Mouse (Mus musculus): ENCODE results near the gene Npas2.

The Npas2 gene

DNA sequence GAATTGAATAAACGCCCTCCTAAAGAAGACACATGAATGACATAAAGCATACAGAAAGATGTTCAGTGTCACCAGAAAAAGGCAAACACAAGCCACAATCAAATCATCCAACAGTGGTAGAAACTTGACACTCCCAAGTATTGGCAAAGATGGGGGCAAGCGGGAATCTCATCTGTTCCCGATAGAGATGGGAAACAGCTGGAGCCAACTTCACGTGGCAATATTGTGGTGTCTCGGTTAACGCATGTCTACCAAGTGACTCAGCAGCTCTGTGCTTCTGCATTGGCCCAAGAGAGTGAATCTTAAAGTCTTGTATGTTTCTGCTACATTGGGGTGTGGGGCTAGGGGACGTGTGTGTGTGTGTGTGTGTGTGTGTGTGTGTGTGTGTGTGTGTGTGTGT is 89.8 kb downstream of the Npas2 start:
- no peak for DNase-seq (ENCODE audit: low read depth, low spot score)

DNA sequence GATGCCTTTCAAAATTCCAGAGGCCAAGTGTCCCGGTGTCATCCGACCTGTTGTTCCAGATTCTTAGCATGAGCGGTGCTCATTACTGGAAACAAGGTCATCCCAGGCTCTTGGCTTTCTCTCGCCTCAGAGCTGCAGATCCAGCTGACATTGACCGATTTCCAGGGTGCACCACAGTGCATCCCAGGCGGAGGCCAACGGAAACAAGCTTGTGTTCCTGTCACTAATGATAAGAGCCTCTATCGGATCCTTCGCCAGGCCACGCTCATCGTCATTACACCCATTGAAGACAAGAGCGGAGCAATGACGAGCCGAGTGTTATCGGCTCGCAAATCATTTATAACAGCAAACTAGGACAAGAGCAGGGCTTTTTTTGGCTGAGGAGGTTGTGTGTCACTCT is 91.3 kb downstream of the Npas2 start:
- no peak for DNase-seq (ENCODE audit: low read depth, low spot score)

DNA sequence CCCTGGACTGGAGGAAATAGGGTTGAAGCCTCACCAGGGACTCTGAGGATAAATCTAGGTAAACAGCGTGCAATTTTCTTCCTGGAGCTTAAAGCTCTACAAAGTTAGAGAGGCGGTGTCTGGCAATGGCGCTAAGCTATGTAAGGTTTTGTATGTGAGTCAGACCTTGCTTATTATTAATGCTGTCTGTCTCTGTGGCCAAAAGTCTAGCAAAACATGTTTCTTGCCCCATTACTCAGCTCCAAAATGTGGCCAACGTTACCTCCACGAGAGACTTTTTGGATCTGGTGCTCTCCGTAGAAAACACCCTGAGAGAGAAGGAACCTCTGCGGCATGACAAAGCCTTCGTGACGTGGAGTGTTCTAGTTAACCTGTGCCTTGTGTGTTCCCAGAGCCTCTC is 93.5 kb downstream of the Npas2 start:
- DNase-seq (ENCODE audit: low read depth, low spot score): no peak

DNA sequence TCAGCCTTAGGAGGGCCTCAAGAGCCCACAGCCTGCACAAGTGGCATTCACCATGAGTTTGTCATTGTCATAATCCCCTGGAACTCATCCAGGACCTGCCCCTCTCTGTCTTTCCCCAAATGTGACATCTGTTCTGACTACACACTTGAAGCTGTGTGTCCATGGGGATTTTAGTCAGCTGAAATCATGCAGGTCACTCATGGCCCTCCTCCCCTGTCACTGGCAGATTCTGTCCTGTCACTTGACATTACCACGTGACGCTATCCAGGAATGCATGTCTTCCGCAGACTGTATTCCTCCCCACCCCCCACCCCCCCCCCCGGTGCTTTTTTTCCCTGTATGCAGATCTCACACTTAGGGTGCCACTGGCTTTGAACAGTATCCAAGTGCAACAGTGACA is 94.3 kb downstream of the Npas2 start:
- no peak for DNase-seq (ENCODE audit: low read depth, low spot score)

DNA sequence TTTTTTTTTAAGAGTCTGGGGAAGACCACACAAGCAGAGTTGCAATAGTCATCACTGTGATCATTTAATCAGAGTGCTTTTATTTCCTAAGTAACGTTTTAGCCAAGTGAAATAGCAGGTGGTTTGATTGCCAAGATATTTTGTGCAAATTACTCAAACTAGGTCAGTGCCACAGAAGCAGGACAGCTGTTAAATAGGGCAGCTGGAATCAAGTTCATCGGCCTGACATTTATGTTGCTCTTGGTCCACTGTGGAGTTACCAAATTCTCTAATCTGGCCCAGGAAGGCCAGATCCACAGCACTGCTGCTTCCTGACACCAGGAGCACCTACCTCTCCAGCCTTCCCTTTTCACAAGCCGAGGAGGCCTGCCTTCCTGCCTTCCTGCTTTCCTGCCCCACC is 94.9 kb downstream of the Npas2 start:
- no peak for DNase-seq (ENCODE audit: low read depth, low spot score)

DNA sequence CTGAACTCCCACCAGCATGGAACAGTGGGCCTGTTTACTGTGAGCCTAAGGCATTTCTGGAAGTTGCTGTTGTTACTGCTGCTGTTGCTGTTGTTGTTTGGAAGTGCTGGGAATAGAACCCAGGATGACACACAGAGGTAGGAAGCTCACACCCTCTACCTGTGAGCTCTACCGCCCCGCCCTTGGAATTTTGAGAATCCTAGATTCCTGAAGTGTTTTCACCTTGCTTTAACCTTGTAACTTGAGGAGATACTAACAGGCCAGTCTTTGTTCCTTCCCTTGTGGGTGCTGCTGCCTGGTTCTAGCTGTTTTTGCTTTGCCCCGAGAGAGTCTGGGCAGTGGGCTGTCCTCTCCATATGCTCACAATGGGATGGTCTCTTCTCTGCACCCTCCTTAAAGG is 98.5 kb downstream of the Npas2 start:
- DNase-seq (ENCODE audit: low read depth, low spot score): peak; percentile 78

DNA sequence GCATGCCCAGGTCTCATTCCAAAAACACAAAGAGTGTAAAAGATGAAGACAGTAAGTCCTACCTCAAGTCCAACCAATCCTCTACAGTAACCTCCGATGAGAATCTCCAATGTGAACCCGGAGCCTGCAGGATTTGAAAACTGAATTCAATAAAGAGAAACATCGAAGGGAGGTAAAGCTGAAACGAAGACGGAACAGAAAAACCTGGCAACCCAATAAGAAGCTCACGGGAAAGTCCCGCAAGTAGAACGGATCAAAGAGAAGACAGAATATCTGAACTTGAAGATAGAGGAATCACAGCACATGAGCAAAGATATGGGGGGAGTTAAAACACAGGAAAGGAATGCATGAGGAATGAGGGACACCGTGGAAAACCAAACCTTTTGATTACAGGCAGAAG is 104.8 kb downstream of the Npas2 start:
- DNase-seq (ENCODE audit: low read depth, low spot score): no peak

DNA sequence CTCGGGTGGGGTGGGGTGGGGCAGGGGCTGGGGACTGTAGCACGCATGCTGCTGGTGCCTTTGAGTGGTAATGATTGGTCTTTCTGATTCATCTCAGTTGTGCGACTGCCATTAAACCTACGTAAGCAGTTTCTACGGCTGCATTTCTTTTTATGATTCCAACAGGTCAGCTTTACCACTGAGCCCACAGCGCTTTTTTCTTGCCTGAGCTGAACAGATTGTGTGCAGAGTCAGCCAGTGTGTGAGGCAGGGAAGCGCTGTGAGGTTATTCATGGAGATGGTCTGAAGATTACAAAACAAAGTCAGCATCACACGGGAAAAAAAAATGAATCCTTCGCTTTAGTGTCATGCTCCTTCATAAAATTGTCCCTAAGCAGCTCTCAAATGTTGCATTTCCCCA is 106.7 kb downstream of the Npas2 start:
- no peak for DNase-seq (ENCODE audit: low read depth, low spot score)

DNA sequence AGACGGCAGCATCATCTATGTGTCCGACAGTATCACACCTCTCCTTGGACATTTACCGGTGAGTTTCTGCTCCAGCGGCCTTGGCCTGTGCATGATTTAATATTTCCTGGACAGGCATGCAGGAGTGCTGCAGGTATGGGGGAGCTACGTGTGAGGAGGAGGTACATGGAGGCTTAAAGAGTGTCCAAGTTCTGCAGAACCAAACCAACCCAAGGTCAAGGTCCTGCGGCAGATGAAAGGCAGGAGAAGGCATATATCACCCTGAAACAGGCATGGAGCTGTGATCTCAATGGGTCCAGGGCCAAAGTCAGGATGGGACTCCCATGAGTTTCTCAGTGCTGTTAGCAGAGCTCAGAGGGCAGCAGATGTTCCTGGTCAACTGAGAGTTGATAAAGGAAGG is 107.1 kb downstream of the Npas2 start:
- no peak for DNase-seq (ENCODE audit: low read depth, low spot score)

DNA sequence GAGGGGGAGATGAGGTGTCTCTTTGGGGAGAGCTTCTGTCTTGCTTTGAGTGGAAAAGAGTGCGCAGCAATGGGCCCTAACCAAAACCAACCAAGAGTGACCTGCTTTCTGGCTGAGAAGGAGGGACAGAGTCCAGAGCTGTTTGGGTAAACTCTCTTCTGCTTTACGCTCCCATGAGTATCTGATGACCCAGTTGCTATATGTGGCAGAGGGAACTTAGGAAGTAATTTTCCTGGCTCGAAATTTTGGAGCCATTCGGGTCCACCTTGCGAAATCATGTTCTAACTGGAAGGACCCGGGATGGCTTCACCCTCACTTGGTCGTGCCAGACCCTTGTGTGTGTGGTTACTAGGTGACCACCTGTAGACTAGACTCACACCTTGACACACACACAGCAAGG is 108.7 kb downstream of the Npas2 start:
- no peak for DNase-seq (ENCODE audit: low read depth, low spot score)

DNA sequence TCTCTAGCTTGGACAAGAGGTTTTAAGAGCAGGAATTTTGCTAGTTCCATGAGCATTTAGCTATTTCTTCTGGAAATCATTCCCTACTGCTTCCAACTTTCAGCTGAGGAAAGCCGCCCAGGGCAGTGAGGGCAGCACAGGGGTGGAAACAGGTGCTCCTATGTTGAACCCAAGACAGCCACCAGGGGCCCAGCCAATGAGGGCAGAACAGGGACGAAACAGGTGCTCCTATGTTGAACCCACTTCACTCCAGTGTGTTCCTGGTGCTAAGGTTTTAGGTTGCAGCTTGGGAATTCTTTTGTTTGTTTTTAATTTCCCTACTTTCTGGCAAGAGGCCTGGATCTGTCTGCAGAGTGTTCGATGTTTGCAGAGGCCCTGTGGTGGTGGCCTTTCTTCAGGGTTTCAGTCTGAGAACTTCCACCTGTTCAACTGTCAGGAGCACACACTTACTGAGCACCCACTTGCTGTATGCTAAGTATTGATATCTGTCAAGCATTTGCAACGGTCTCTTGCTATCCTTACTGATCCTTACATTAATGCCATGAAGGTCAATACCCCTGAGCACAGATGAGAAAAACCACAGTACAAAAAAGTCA is 109.6 kb downstream of the Npas2 start:
- DNase-seq (ENCODE audit: low read depth, low spot score): no peak

DNA sequence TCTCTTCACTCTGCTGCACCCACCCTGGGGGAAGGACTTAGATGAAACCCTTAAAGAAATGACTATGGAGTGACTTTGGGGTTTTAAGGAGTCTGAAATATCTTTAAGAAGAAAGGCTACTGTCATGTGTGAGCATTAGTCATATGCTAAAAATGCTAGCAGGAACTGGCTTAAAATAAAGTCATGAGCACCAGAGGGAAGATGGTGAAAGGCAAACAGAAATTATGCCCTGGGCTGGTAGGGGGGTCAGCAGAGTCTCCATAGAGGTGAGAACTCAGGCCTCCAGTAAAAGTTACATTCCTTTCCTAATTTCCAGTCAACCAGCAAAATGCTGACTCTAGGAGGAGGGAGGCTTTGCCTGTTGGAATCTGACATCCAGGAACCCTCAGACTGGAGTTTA is 113.8 kb downstream of the Npas2 start:
- DNase-seq (ENCODE audit: low read depth, low spot score): no peak

DNA sequence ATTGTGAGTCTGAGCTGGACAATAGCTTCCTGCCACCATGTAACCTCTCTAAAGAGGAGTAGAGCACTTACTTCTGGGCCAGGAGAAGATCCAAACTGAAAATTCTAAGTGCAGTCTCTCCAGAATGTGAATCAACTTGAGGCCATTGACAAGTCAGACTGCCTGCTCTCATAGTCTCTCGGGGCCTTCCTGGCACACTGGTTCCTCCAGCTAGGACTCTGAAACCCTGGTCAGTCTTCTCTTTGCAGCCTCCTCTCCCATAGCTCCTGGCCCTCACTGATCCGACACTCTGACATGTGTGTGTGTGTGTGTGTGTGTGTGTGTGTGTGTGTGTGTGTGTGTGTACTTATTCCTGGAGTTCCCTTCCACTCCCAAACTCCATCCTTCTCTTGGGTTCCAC is 114.4 kb downstream of the Npas2 start:
- no peak for DNase-seq (ENCODE audit: low read depth, low spot score)

DNA sequence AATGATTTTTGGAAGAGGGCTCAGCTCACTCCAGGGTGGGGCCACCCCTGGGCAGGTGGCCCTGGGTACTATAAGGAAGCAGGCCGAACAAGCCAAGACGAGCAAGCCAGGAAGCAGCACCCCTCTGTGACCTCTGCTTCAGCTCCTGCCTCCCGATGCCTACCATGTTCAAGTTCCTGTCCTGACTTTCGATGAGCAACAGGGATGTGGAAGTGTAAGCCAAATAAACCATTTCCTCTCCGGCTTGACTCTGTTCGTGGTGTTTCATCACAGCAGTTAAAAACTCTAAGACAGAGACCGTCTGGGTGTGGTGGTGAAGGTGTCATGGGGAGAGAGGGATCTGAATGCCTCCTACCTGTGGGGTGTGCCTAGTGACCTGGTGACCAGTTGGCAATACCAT is 116.0 kb downstream of the Npas2 start:
- no peak for DNase-seq (ENCODE audit: low read depth, low spot score)

DNA sequence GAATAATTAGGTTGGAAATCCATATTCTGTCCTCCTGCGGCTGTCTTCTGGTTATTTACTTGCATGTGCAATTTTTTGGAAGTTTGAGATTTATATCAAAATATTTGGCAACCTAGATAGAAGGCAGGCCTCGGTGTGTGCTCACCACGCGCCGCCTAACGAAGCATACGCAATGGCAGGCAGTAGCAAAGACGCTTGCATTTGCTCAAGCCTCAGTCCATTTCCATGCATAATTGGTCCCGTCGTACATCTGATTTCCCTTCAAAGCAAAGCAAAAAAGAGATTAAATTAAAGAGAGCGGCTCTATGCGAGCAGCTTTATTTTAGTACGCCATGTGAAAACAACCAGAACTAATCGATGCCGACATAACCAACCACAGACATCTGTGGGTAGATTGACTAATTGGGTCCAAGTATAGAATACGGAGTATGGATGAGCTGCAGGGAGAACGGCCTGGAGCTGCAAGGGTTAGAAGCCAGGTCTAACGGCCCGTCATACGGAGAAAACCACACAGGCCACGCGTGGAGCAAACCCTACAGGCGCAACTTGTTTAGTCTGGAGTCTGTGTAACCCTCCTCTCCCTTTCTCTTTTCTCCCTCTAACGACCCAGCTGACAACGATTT is 118.9 kb downstream of the Npas2 start:
- DNase-seq (ENCODE audit: low read depth, low spot score): no peak

DNA sequence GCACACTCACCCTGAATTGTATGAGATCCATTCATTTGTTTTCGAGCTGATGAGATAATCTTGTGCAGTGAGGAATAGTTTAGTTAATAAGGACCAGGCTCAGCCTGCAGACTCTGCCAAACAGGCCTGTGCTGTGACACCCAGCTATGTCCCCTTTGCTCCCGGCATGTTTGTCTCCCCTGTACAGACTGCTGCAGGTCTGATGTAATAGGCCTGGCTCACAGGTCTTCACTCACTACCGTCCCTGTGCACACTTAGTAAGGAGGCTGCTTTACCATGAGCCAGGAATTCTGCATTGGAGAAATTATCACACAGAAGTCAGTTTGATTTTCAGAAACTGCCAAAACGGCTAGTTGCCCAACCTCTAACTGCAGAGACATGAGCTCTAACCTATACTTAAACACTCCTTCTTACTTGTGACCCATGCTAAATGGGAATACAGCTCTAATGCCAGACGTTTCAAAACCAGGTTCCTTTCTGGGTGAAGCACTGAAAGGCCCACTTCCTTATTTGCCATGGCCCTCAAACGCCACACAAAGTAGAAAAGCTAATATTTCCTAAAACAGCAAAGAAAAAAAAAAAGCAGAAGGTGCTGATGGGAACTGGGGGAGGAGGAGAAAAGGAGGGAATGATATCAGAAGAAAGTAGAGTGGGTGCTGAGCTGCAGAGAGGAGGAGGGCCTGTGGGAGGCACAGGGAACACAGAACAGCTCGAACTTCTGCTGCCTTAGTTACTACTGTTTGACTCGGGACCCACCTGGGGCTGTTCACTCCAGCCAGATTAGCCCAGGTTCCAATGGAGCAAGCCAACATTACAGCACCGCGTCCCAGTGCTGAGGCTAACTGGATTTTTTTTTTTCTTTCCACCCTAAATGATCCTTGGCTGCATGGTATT is 120.1 kb downstream of the Npas2 start:
- no peak for DNase-seq (ENCODE audit: low read depth, low spot score)

DNA sequence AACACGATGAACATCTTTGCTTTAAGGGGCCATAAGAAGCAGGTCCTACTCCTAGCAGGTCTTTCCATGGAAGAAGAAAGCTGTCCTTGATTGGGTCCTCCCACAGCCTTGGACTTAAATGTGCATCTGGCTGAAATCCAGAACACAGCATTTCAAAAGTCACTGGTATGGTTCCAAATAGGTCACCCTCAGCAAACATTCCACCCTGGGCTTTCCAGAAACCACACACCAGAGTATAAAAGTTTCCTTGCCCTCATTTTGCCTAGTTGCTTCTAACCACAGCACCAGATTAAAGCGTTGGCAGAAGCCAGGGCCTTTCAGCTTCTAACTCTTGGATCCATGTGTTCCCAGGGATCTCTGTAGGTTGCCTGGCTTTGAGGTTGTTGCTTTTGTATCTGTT is 124.4 kb downstream of the Npas2 start:
- DNase-seq (ENCODE audit: low read depth, low spot score): no peak

DNA sequence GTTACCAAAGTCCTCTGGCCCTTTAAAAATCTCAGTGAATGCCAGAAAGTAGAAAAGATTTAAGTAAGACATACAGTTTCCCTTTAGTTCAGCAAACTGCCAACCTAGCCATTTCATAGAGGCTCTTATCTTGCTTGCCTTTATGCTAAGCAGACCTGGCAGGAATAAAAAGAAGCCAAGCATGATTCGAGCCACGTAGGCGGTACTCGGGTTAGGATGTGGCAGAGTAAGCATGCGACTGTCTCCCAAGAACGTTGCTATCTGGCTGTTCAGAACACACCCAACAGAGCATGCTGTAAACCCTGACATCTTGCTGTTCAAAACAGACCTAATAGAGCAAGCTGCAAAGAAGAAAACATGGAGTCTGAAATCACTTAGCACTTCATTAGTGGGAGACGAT is 125.3 kb downstream of the Npas2 start:
- DNase-seq (ENCODE audit: low read depth, low spot score): no peak

DNA sequence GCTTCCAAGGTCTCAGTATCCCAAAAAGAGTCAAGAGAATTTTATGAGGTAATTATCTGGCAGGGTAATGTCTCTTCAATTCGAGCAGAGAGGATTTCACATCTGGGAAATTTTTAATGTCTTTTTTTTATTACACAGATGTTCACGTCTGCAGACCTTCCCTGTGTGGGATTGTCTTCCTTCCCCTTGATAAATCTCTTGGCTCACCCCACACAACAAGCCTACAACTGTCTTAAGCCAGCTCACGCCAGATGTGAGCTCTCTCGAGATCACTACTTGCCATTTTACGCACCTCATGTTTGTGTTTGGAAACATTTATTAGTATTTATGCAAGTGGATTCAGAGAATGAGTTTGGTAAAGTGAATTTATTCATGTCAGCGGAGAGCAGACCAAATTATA is 128.4 kb downstream of the Npas2 start:
- DNase-seq (ENCODE audit: low read depth, low spot score): no peak

DNA sequence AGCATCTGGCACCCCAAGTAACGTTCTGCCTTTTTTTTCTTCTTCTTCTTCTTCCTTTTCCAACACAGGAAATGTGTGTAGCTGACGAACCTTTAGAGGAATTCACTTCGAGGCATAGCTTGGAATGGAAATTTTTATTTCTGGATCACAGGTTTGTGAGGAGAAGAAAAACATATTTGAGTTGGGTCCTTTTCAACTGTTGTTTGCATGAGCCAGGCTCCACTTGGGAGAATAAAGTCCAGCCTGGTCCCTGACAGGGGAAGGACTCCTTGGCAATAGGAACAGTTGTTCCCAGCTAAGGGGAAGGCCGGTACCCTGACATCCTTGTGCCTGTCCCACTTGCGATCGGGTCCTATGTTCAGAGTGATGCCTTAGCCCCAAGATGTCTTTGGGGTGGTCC is 131.7 kb downstream of the Npas2 start:
- no peak for DNase-seq (ENCODE audit: low read depth, low spot score)

DNA sequence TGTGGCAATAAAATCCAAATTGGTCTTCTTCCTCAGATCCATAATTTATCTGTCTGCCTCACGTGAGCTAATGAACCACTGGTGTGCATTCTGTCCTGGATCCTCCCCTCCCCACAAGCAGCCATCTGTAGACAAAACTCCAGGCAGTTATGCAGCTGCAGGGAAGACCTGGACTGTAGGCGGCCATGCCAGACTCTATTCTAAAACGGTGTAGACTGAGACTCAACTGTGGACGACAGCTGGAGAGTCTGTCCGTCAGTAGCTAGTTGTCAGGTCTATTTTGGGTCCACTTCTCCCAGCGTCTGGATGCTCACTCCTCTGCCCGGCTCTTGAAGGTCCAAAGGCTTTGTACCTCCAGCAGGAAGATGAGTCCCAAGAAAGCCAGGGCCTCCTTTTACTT is 134.0 kb downstream of the Npas2 start:
- DNase-seq (ENCODE audit: low read depth, low spot score): no peak

DNA sequence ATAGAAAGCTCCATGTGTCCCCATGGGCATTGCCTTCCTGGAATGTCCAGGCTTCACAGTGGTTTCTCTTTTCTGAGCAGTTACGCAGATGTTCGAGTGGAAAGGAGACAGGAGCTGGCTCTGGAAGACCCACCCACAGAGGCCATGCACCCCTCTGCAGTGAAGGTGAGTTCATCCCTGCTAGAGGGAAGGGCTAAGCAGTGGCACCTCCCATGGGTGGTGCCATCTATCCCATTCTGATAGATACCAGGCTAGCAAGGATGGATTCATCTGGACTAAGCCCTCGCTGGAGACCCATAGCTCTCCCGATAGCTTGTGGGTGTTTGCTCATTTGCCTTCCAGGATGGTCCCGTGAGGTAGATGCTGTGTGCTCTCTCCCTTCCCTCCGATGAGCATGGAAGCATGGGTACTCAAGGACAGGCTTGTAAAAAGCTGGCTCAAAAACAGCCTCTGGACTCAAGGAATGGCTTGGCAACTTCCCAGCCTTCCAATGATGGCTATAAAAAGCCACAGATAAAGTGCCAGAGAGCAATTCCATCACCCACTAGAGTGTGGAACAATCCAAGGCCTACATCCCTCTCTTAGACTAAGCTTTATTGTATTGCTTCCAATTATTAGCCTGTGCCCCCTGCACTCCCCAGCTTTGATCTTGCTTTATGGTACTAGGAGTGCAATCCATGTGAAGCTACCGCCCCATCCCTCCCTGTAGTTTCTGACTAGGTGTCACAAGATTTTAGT is 137.5 kb downstream of the Npas2 start:
- no peak for DNase-seq (ENCODE audit: low read depth, low spot score)
